Mouse (Mus musculus) forebrain, embryonic 11.5 days (tissue): ENCODE measurements around the gene Rpp25. TPM values are rescaled to one million over a fixed set of nuclear protein-coding genes. Genes with fewer than 3 reads are reported as not detected.

Experiments used
- ATAC-seq: fragments of 200-750 bp; cut with Nextera tagmentation; replicated peaks from 2 replicates; pipeline ENCODE4 v1.8.0; 2017; ENCODE audit warnings: moderate TSS enrichment; ENCODE audit not compliant: low FRiP score
- DNase-seq: peaks from one replicate; pipeline ENCODE4 v3.0.0-alpha.2; 2017; ENCODE audit warnings: low spot score
- H3K27ac ChIP-seq: fragments of 300-500 bp; sonication (generic); 2 replicates; pipeline ENCODE4 v1.5.1; 2014; ENCODE audit warnings: low read depth, low read length
- H3K27me3 ChIP-seq: fragments of 300-500 bp; sonication (generic); 2 replicates; pipeline ENCODE4 v1.6.1; 2014; ENCODE audit warnings: mild to moderate bottlenecking, low read length, mixed read lengths; ENCODE audit not compliant: control insufficient read depth, insufficient read depth
- H3K36me3 ChIP-seq: fragments of 300-500 bp; sonication (generic); 2 replicates; pipeline ENCODE4 v1.6.1; 2014; ENCODE audit warnings: mild to moderate bottlenecking, low read length, moderate library complexity, mixed read lengths; ENCODE audit not compliant: control insufficient read depth, insufficient read depth
- H3K4me1 ChIP-seq: fragments of 300-500 bp; sonication (generic); replicated peaks from 2 replicates; pipeline ENCODE4 v1.6.1; 2014; ENCODE audit warnings: low read length, mixed read lengths; ENCODE audit not compliant: control insufficient read depth, insufficient read depth
- H3K4me2 ChIP-seq: fragments of 300-500 bp; sonication (generic); 2 replicates; pipeline ENCODE4 v1.6.1; 2014; ENCODE audit warnings: low read depth, mild to moderate bottlenecking, low read length, moderate library complexity, mixed read lengths; ENCODE audit not compliant: severe bottlenecking
- H3K4me3 ChIP-seq: fragments of 300-500 bp; sonication (generic); 2 replicates; pipeline ENCODE4 v1.5.1; 2014; ENCODE audit warnings: low read depth, low read length
- H3K9ac ChIP-seq: fragments of 300-500 bp; sonication (generic); 2 replicates; pipeline ENCODE4 v1.6.1; 2014; ENCODE audit warnings: low read length
- H3K9me3 ChIP-seq: fragments of 300-500 bp; sonication (generic); 2 replicates; pipeline ENCODE4 v1.6.1; 2016; ENCODE audit warnings: low read length, mixed read lengths; ENCODE audit not compliant: control insufficient read depth
- WGBS: fragments of 180-500 bp; shearing (Covaris S2); extraction: QIAGEN DNeasy Blood & Tissue Kit; methylation state at CpG from one replicate; pipeline ENCODE4 v1.1.7; 2014; 5-methylcytosine and 5-hydroxymethylcytosine counted together
- polyA plus RNA-seq: library from polyadenylated mRNA; unstranded; fragments of >200 nt; fragmentation: Nextera tagmentation; extraction: Ambion mirVana; gene quantifications from 2 replicates; pipeline ENCODE4 v1.2.1, GENCODE M21; 2014

Rpp25 gene
- 1.5 and 3.4 TPM in 2 replicates for polyA plus RNA-seq

GRCm38 (mm10) chr9:57503622-57504380, at the start of gene Rpp25:
Rpp25 (plus strand) TSS chr9:57504026.
- Histone ChIP-seq H3K4me1 (peaks cover 34% of the 10 kb centered on the region), H3K4me2 (peak within 1 kb of the TSS; percentile 62), H3K9me3 (no peaks in the 10 kb centered on the region), H3K36me3 (no peaks in the 10 kb centered on the region), H3K27me3 (peaks cover 69% of the 10 kb centered on the region), H3K27ac (no peak within 1 kb of the TSS), H3K9ac (peak within 1 kb of the TSS; percentile 35; the same call in 1 of the 2 replicates), H3K4me3 (peak within 1 kb of the TSS; percentile 33)
- DNase-seq = peak; percentile 76
- ATAC-seq = peak; percentile 69; the same call in 1 of the 2 replicates
- WGBS = under 1% methylated on average over 46 of the region's 46 CpGs

GRCm38 (mm10) chr9:57459707-57460106, 44.1 kb upstream of the Rpp25 start:
- H3K4me3 ChIP-seq = no peak overlapping the region
- H3K9me3 ChIP-seq = no peaks in the 10 kb centered on the region
- H3K9ac ChIP-seq = no peak overlapping the region
- no peak overlapping the region for H3K4me2 ChIP-seq
- WGBS = 90% methylated on average over 2 of the region's 2 CpGs
- no peaks in the 10 kb centered on the region for H3K4me1 ChIP-seq
- H3K27ac ChIP-seq = no peak overlapping the region
- H3K36me3 ChIP-seq = no peaks in the 10 kb centered on the region; the same call in 1 of the 2 replicates
- H3K27me3 ChIP-seq = no peaks in the 10 kb centered on the region
- no peak for ATAC-seq
- no peak for DNase-seq

- Histone ChIP-seq H3K27ac (no peak overlapping the region), H3K4me2 (no peak overlapping the region), H3K9me3 (no peaks in the 10 kb centered on the region), H3K4me3 (no peak overlapping the region), H3K27me3 (no peaks in the 10 kb centered on the region), H3K4me1 (0 out of 2 replicates have a peak, but pooled peaks cover 2% of the 10 kb centered on the region), H3K36me3 (no peaks in the 10 kb centered on the region; the same call in 1 of the 2 replicates), H3K9ac (no peak overlapping the region)
- WGBS = 88% methylated on average over 6 of the region's 6 CpGs
- DNase-seq = no peak
- ATAC-seq = no peak
These were observed 41.0 kb upstream of the Rpp25 start for GRCm38 (mm10) chr9:57462866-57463265.

DNA sequence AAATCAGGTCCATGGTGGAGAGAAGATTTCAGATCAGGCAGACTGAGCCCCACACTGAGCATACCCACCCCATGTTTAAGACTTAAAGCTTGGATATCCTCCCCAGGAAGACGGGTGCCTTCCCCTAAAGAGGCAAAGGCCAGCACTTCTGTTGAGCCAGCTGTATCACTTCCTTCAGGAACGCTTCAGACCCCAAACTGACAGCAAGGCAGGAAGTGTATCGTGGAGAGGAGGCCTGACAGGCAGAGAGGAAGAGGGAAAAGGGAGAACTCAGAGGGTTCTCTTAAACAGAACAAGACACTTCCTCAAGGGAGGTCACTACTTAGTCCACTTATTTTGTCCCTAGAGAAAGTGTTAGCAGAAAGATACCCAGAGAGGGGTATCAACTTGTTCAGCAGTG, 37.7 kb upstream of the Rpp25 start:
- H3K4me2 ChIP-seq = no peak overlapping the region
- 0 out of 2 replicates have a peak, but pooled peaks cover 2% of the 10 kb centered on the region for H3K4me1 ChIP-seq
- 82% methylated on average over 3 of the region's 3 CpGs for WGBS
- no peak overlapping the region for H3K27ac ChIP-seq
- DNase-seq (no peak), ATAC-seq (no peak)
- H3K27me3 ChIP-seq = no peaks in the 10 kb centered on the region
- no peak overlapping the region; the same call in 1 of the 2 replicates for H3K9ac ChIP-seq
- H3K9me3 ChIP-seq = no peaks in the 10 kb centered on the region
- H3K36me3 ChIP-seq = no peaks in the 10 kb centered on the region
- no peak overlapping the region for H3K4me3 ChIP-seq

GRCm38 (mm10) chr9:57467271-57467771, 36.5 kb upstream of the Rpp25 start:
- Histone ChIP-seq H3K4me1 (0 out of 2 replicates have a peak, but pooled peaks cover 2% of the 10 kb centered on the region), H3K9ac (peak overlapping the region; percentile 79), H3K4me3 (peak overlapping the region; percentile 73), H3K27ac (no peak overlapping the region), H3K36me3 (no peaks in the 10 kb centered on the region), H3K27me3 (no peaks in the 10 kb centered on the region), H3K9me3 (no peaks in the 10 kb centered on the region), H3K4me2 (peak overlapping the region; percentile 76)
- DNase-seq (peak; percentile 73), ATAC-seq (peak; percentile 72)
- WGBS = under 1% methylated on average over 18 of the region's 18 CpGs

DNA sequence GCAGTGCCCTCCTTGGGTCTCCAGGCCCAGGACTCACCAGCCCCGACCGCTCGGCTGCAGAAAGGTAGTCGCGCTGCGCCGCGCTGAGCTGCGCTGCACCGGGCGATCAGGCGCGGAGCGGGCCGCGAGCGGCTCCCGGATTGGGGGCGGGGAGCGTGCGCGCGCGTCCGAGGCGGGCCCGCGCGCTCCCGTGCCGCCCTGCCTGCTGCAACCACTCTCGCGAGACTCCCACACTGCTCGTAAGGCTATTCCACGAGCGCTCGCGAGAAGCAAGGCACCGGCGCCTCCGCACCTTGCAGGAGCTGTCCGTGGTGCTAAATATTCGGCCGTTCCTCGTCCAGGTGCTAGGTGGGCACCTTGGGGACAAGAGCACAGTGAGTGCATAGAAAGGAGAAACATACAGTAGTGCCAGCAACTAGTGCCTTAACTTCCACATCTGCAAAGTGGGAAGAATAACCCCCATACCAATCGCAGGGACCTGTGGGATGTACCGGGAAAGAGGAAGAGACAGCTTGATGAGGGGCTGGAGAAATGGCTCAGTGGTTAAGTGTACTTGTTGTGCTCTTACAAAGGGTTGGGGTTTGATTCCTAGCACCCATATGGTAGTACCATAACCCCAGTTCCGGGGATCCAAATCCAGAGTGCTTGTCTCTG, 35.8 kb upstream of the Rpp25 start, which contains the start of gene Scamp5:
Gene Scamp5 (minus strand): TSS at position 165 of the 654 bp plus-strand sequence.
- Histone ChIP-seq H3K27me3 (no peaks in the 10 kb centered on the region), H3K36me3 (no peaks in the 10 kb centered on the region), H3K4me2 (peak within 1 kb of the TSS; percentile 76), H3K9ac (peak within 1 kb of the TSS; percentile 79), H3K4me3 (peak within 1 kb of the TSS; percentile 73), H3K9me3 (no peaks in the 10 kb centered on the region), H3K4me1 (0 out of 2 replicates have a peak, but pooled peaks cover 2% of the 10 kb centered on the region), H3K27ac (no peak within 1 kb of the TSS)
- DNase-seq = peak; percentile 96
- peak; percentile 88 for ATAC-seq
- 2% methylated on average over 48 of the region's 48 CpGs for WGBS

DNA sequence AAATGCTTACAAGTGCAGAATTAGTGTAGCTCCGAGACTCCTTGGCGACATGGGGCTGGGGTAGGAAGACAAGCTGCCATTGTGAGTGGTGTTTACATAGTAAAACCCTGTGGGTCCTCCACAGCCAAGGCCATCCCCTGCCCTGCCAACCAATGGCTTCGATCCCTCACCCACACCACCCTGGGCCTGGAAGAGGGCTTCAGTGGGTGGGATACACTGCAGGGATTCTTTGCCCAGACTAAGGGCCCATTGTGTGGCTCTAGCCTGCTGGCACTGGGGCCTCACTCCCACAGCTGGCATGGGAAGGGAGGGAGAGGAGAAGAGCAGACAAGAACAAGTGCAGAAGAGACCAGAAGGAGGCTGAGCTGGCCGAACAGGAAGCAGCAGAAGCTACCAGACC, 34.9 kb upstream of the Rpp25 start:
- Histone ChIP-seq H3K4me3 (no peak overlapping the region), H3K9ac (no peak overlapping the region), H3K4me2 (no peak overlapping the region), H3K36me3 (no peaks in the 10 kb centered on the region), H3K27ac (no peak overlapping the region), H3K9me3 (no peaks in the 10 kb centered on the region), H3K4me1 (0 out of 2 replicates have a peak, but pooled peaks cover 2% of the 10 kb centered on the region), H3K27me3 (no peaks in the 10 kb centered on the region)
- DNase-seq = no peak
- WGBS = 68% methylated on average over 4 of the region's 4 CpGs
- no peak for ATAC-seq

GRCm38 (mm10) chr9:57485774-57486173, 18.1 kb upstream of the Rpp25 start:
- Histone ChIP-seq H3K27me3 (no peaks in the 10 kb centered on the region), H3K4me1 (no peaks in the 10 kb centered on the region), H3K4me3 (no peak overlapping the region), H3K27ac (no peak overlapping the region), H3K36me3 (no peaks in the 10 kb centered on the region), H3K9ac (no peak overlapping the region; the same call in 1 of the 2 replicates), H3K4me2 (no peak overlapping the region), H3K9me3 (no peaks in the 10 kb centered on the region)
- 19% methylated on average over 7 of the region's 7 CpGs for WGBS
- DNase-seq = peak; percentile 88
- no peak; the same call in 1 of the 2 replicates for ATAC-seq
